Mouse (Mus musculus): Measurements from ENCODE around the gene Fbxo47. TPM values are rescaled to one million over a fixed set of nuclear protein-coding genes. Genes with fewer than 3 reads are reported as not detected.
A peak's percentile ranks its signal among the peaks of the same experiment; 100 is the strongest.

Fbxo47 gene
- polyA plus RNA-seq, 2 experiments = 0.22 to 0.58 TPM

- Histone ChIP-seq H3K36me3 (ENCODE audit: control insufficient read depth, insufficient read depth, low read length) (no peaks in the 10 kb centered on the region), H3K9me3 (ENCODE audit: control insufficient read depth, low read length) (0 out of 2 replicates have a peak, but pooled peaks cover 4% of the 10 kb centered on the region), H3K4me1 (ENCODE audit: control insufficient read depth, insufficient read depth, low read length) (no peaks in the 10 kb centered on the region), H3K9ac (ENCODE audit: low read depth, low read length, severe bottlenecking) (no peak overlapping the region), H3K4me2 (replicated peaks; ENCODE audit: low read depth, low read length, severe bottlenecking) (no peak overlapping the region), H3K27ac (replicated peaks; ENCODE audit: low read depth, low read length) (no peak overlapping the region), H3K27me3 (ENCODE audit: control insufficient read depth, insufficient read depth, low read length) (no peaks in the 10 kb centered on the region), H3K4me3 (replicated peaks; ENCODE audit: low read length) (no peak overlapping the region)
- no peak for TF ChIP-seq POLR2A (IDR thresholded peaks at IDR 0.05; ENCODE audit: borderline replicate concordance, extremely low read depth, insufficient read depth, insufficient read length)
- ATAC-seq (ENCODE audit: low FRiP score, low read depth) (no peak), DNase-seq (ENCODE audit: low spot score) (no peak)
- WGBS = 70% methylated on average over 3 of the region's 3 CpGs
These were observed 13.7 kb upstream of the Fbxo47 start for GRCm38 (mm10) chr11:97897568-97898185.

GRCm38 (mm10) chr11:97896655-97897054 is 12.7 kb upstream of the Fbxo47 start:
- Histone ChIP-seq H3K9me3 (ENCODE audit: control insufficient read depth, low read length) (0 out of 2 replicates have a peak, but pooled peaks cover 4% of the 10 kb centered on the region), H3K4me3 (replicated peaks; ENCODE audit: low read length) (no peak overlapping the region), H3K36me3 (ENCODE audit: control insufficient read depth, insufficient read depth, low read length) (no peaks in the 10 kb centered on the region), H3K9ac (ENCODE audit: low read depth, low read length, severe bottlenecking) (no peak overlapping the region), H3K4me1 (ENCODE audit: control insufficient read depth, insufficient read depth, low read length) (no peaks in the 10 kb centered on the region), H3K4me2 (replicated peaks; ENCODE audit: low read depth, low read length, severe bottlenecking) (no peak overlapping the region), H3K27ac (replicated peaks; ENCODE audit: low read depth, low read length) (no peak overlapping the region), H3K27me3 (ENCODE audit: control insufficient read depth, insufficient read depth, low read length) (no peaks in the 10 kb centered on the region)
- WGBS = 61% methylated on average over 4 of the region's 4 CpGs
- no peak for TF ChIP-seq POLR2A (IDR thresholded peaks at IDR 0.05; ENCODE audit: borderline replicate concordance, extremely low read depth, insufficient read depth, insufficient read length)
- ATAC-seq (ENCODE audit: low FRiP score, low read depth) = no peak
- peak; percentile 47 for DNase-seq (ENCODE audit: low spot score)

GRCm38 (mm10) chr11:97891821-97892220 is 7.9 kb upstream of the Fbxo47 start:
- DNase-seq (ENCODE audit: low spot score) = no peak
- no peak overlapping the region for H3K4me3 ChIP-seq (replicated peaks; ENCODE audit: low read length)

GRCm38 (mm10) chr11:97885296-97885915 is 1.5 kb upstream of the Fbxo47 start:
- no peak overlapping the region for H3K4me2 ChIP-seq (replicated peaks; ENCODE audit: low read depth, low read length, severe bottlenecking)
- H3K27me3 ChIP-seq (ENCODE audit: control insufficient read depth, insufficient read depth, low read length) = no peaks in the 10 kb centered on the region
- no peaks in the 10 kb centered on the region for H3K4me1 ChIP-seq (ENCODE audit: control insufficient read depth, insufficient read depth, low read length)
- no peaks in the 10 kb centered on the region for H3K36me3 ChIP-seq (ENCODE audit: control insufficient read depth, insufficient read depth, low read length)
- no peaks in the 10 kb centered on the region for H3K9me3 ChIP-seq (ENCODE audit: control insufficient read depth, low read length)
- no peak overlapping the region for H3K9ac ChIP-seq (ENCODE audit: low read depth, low read length, severe bottlenecking)
- ATAC-seq (ENCODE audit: low FRiP score, low read depth) (no peak), DNase-seq (ENCODE audit: low spot score) (no peak)
- WGBS = 90% methylated on average over 2 of the region's 2 CpGs
- H3K27ac ChIP-seq (replicated peaks; ENCODE audit: low read depth, low read length) = no peak overlapping the region
- 0 out of 2 replicates have a peak overlapping the region, but pooled peaks have one; percentile 55 for H3K4me3 ChIP-seq (replicated peaks; ENCODE audit: low read length)
- TF ChIP-seq POLR2A (IDR thresholded peaks at IDR 0.05; ENCODE audit: borderline replicate concordance, extremely low read depth, insufficient read depth, insufficient read length) = no peak

More at GRCm38 (mm10) chr11:97891821-97892220, 7.9 kb upstream of the Fbxo47 start:
- no peak for ATAC-seq (ENCODE audit: low FRiP score, low read depth)
- no peak overlapping the region for H3K9ac ChIP-seq (ENCODE audit: low read depth, low read length, severe bottlenecking)
- 0 out of 2 replicates have a peak, but pooled peaks cover 4% of the 10 kb centered on the region for H3K9me3 ChIP-seq (ENCODE audit: control insufficient read depth, low read length)
- no peak overlapping the region for H3K4me2 ChIP-seq (replicated peaks; ENCODE audit: low read depth, low read length, severe bottlenecking)
- H3K4me1 ChIP-seq (ENCODE audit: control insufficient read depth, insufficient read depth, low read length) = no peaks in the 10 kb centered on the region
- H3K27ac ChIP-seq (replicated peaks; ENCODE audit: low read depth, low read length) = no peak overlapping the region
- 75% methylated on average over 5 of the region's 5 CpGs for WGBS
- no peaks in the 10 kb centered on the region for H3K27me3 ChIP-seq (ENCODE audit: control insufficient read depth, insufficient read depth, low read length)
- no peak for TF ChIP-seq POLR2A (IDR thresholded peaks at IDR 0.05; ENCODE audit: borderline replicate concordance, extremely low read depth, insufficient read depth, insufficient read length)
- no peaks in the 10 kb centered on the region for H3K36me3 ChIP-seq (ENCODE audit: control insufficient read depth, insufficient read depth, low read length)

GRCm38 (mm10) chr11:97884601-97885185 is 739 bp upstream of the Fbxo47 start:
- H3K4me3 ChIP-seq (replicated peaks; ENCODE audit: low read length) = peak overlapping the region; percentile 55
- no peak for DNase-seq (ENCODE audit: low spot score)
- 24% methylated on average over 7 of the region's 7 CpGs for WGBS
- peak overlapping the region; percentile 40 for H3K9ac ChIP-seq (ENCODE audit: low read depth, low read length, severe bottlenecking)
- peak overlapping the region; percentile 44 for H3K4me2 ChIP-seq (replicated peaks; ENCODE audit: low read depth, low read length, severe bottlenecking)
- H3K9me3 ChIP-seq (ENCODE audit: control insufficient read depth, low read length) = no peaks in the 10 kb centered on the region
- H3K27me3 ChIP-seq (ENCODE audit: control insufficient read depth, insufficient read depth, low read length) = no peaks in the 10 kb centered on the region
- no peaks in the 10 kb centered on the region for H3K4me1 ChIP-seq (ENCODE audit: control insufficient read depth, insufficient read depth, low read length)
- peak overlapping the region; percentile 65 for H3K27ac ChIP-seq (replicated peaks; ENCODE audit: low read depth, low read length)
- no peak for ATAC-seq (ENCODE audit: low FRiP score, low read depth)
- TF ChIP-seq POLR2A (IDR thresholded peaks at IDR 0.05; ENCODE audit: borderline replicate concordance, extremely low read depth, insufficient read depth, insufficient read length) = no peak
- H3K36me3 ChIP-seq (ENCODE audit: control insufficient read depth, insufficient read depth, low read length) = no peaks in the 10 kb centered on the region

Data from limb, embryonic 14.5 days (tissue).